Mouse (Mus musculus): Measurements from ENCODE around the gene Aknad1. TPM values are rescaled to one million over a fixed set of nuclear protein-coding genes. Genes with fewer than 3 reads are reported as not detected.

Gene Aknad1
- total and polyA plus RNA-seq, 2 experiments from 2014 or later, result not detected

- H3K4me2 ChIP-seq (ENCODE audit: low read depth), result no peak overlapping the region
- TF ChIP-seq CTCF (IDR thresholded peaks at IDR 0.05; ENCODE audit: low read depth), result no peak
- no peaks in the 10 kb centered on the region for H3K36me3 ChIP-seq (ENCODE audit: insufficient read depth)
- H3K9ac ChIP-seq, result no peak overlapping the region
- WGBS, result 90% methylated on average over 3 of the region's 3 CpGs
- DNase-seq, result no peak
- no peak overlapping the region for H3K27ac ChIP-seq (ENCODE audit: low read depth, low read length)
- no peak overlapping the region for H3K4me3 ChIP-seq (ENCODE audit: low read depth, low read length)
- ATAC-seq, result no peak
- H3K4me1 ChIP-seq (ENCODE audit: insufficient read depth), result no peaks in the 10 kb centered on the region
- no peaks in the 10 kb centered on the region for H3K27me3 ChIP-seq (ENCODE audit: insufficient read depth, low read length)
- H3K9me3 ChIP-seq (ENCODE audit: low read length), result no peaks in the 10 kb centered on the region
Observed at GRCm38 (mm10) chr3:108737761-108738160, 1.7 kb upstream of the Aknad1 start.

- 82% methylated on average over 4 of the region's 4 CpGs for WGBS
- Histone ChIP-seq H3K9me3 (ENCODE audit: low read length) (no peaks in the 10 kb centered on the region), H3K27ac (ENCODE audit: low read depth, low read length) (no peak overlapping the region), H3K4me3 (ENCODE audit: low read depth, low read length) (no peak overlapping the region), H3K36me3 (ENCODE audit: insufficient read depth) (no peaks in the 10 kb centered on the region), H3K27me3 (ENCODE audit: insufficient read depth, low read length) (no peaks in the 10 kb centered on the region), H3K4me1 (ENCODE audit: insufficient read depth) (no peaks in the 10 kb centered on the region), H3K9ac (no peak overlapping the region), H3K4me2 (ENCODE audit: low read depth) (no peak overlapping the region)
- TF ChIP-seq CTCF (IDR thresholded peaks at IDR 0.05; ENCODE audit: low read depth), result no peak
- DNase-seq (no peak), ATAC-seq (no peak)
Observed at GRCm38 (mm10) chr3:108744060-108744459, 4.6 kb downstream of the Aknad1 start.

GRCm38 (mm10) chr3:108751061-108751460 lies 11.6 kb downstream of the Aknad1 start:
- no peaks in the 10 kb centered on the region for H3K27me3 ChIP-seq (ENCODE audit: insufficient read depth, low read length)
- H3K4me2 ChIP-seq (ENCODE audit: low read depth), result no peak overlapping the region
- H3K27ac ChIP-seq (ENCODE audit: low read depth, low read length), result no peak overlapping the region
- no peaks in the 10 kb centered on the region for H3K4me1 ChIP-seq (ENCODE audit: insufficient read depth)
- H3K4me3 ChIP-seq (ENCODE audit: low read depth, low read length), result no peak overlapping the region
- WGBS, result 73% methylated on average over 6 of the region's 6 CpGs
- DNase-seq (no peak), ATAC-seq (no peak)
- no peaks in the 10 kb centered on the region for H3K36me3 ChIP-seq (ENCODE audit: insufficient read depth)
- no peak overlapping the region for H3K9ac ChIP-seq
- H3K9me3 ChIP-seq (ENCODE audit: low read length), result no peaks in the 10 kb centered on the region
- TF ChIP-seq CTCF (IDR thresholded peaks at IDR 0.05; ENCODE audit: low read depth), result no peak

DNA sequence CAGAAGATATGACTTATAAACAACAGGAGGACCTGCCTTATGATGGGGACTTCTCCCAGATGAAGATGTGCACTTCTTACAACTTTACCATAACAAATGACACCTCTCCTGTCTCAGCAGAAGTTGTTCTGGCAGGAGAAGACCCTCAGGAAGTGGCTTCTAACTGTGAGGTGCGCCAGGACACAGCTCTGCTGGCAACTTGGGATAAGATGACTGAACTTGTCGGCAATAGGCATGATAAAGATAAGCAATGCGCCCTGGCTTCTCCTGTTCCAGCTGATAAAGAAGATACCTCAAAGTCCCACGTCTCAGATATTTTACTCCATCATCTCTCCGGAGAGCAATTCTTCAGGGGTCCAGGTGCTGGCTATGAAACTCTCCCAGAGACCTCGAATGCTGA lies 12.2 kb downstream of the Aknad1 start:
- 90% methylated on average over 6 of the region's 6 CpGs for WGBS
- Histone ChIP-seq H3K36me3 (ENCODE audit: insufficient read depth) (no peaks in the 10 kb centered on the region), H3K4me2 (ENCODE audit: low read depth) (no peak overlapping the region), H3K9ac (no peak overlapping the region), H3K27me3 (ENCODE audit: insufficient read depth, low read length) (no peaks in the 10 kb centered on the region), H3K4me3 (ENCODE audit: low read depth, low read length) (no peak overlapping the region), H3K4me1 (ENCODE audit: insufficient read depth) (no peaks in the 10 kb centered on the region), H3K9me3 (ENCODE audit: low read length) (no peaks in the 10 kb centered on the region), H3K27ac (ENCODE audit: low read depth, low read length) (no peak overlapping the region)
- ATAC-seq (no peak), DNase-seq (no peak)
- no peak for TF ChIP-seq CTCF (IDR thresholded peaks at IDR 0.05; ENCODE audit: low read depth)

- TF ChIP-seq CTCF (IDR thresholded peaks at IDR 0.05; ENCODE audit: low read depth), result no peak
- WGBS, result 90% methylated on average over 1 of the region's 1 CpGs
- Histone ChIP-seq H3K9ac (no peak overlapping the region), H3K4me2 (ENCODE audit: low read depth) (no peak overlapping the region), H3K27me3 (ENCODE audit: insufficient read depth, low read length) (no peaks in the 10 kb centered on the region), H3K9me3 (ENCODE audit: low read length) (no peaks in the 10 kb centered on the region), H3K27ac (ENCODE audit: low read depth, low read length) (no peak overlapping the region), H3K36me3 (ENCODE audit: insufficient read depth) (no peaks in the 10 kb centered on the region), H3K4me1 (ENCODE audit: insufficient read depth) (no peaks in the 10 kb centered on the region), H3K4me3 (ENCODE audit: low read depth, low read length) (no peak overlapping the region)
- no peak for DNase-seq
- ATAC-seq, result no peak
Observed at GRCm38 (mm10) chr3:108754541-108754940, 15.1 kb downstream of the Aknad1 start.

DNA sequence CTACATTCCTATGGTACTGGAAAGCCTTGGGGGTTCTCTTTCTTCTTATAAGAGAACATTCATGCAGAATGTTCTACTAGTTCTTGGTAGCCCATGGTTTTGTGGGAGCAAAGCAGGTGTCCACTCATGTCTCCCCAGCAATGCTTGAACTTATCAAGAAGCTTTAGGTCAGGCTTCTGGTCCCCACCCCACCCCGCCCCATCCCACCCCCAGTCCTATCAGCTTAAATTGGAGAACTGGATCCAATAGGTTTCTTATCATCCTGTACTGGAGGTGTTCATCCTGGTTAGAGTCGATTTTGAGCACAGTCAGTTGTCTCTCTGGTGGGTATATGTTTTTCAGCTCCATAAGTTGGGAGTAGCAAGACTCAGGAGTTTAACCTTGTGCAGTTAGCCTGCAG lies 16.1 kb downstream of the Aknad1 start:
- no peaks in the 10 kb centered on the region for H3K4me1 ChIP-seq (ENCODE audit: insufficient read depth)
- WGBS, result 94% methylated on average over 2 of the region's 2 CpGs
- no peak overlapping the region for H3K4me2 ChIP-seq (ENCODE audit: low read depth)
- no peak overlapping the region for H3K4me3 ChIP-seq (ENCODE audit: low read depth, low read length)
- no peak for TF ChIP-seq CTCF (IDR thresholded peaks at IDR 0.05; ENCODE audit: low read depth)
- no peaks in the 10 kb centered on the region for H3K27me3 ChIP-seq (ENCODE audit: insufficient read depth, low read length)
- no peaks in the 10 kb centered on the region for H3K9me3 ChIP-seq (ENCODE audit: low read length)
- ATAC-seq (no peak), DNase-seq (no peak)
- no peaks in the 10 kb centered on the region for H3K36me3 ChIP-seq (ENCODE audit: insufficient read depth)
- H3K9ac ChIP-seq, result no peak overlapping the region
- no peak overlapping the region for H3K27ac ChIP-seq (ENCODE audit: low read depth, low read length)

DNA sequence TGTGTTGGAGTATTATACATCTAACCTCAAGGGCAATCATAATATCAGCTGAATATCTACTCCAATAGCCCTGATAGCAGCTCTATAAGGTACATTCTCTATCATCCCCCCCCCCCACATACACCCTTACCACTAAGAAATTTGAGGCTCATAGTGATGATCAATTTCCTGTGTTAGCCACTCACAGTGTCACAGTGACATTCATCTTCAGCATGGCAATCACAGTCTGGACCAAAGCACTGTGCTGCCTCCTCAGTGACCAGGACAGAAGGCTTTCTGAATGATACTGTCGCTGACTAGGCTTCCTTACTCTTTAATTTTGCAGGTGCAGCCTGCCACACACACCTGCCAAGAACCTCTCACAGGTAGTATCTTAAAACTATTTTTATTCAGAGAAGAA lies 16.7 kb downstream of the Aknad1 start:
- H3K27ac ChIP-seq (ENCODE audit: low read depth, low read length), result no peak overlapping the region
- no peak overlapping the region for H3K4me2 ChIP-seq (ENCODE audit: low read depth)
- no peak overlapping the region for H3K9ac ChIP-seq
- no peaks in the 10 kb centered on the region for H3K9me3 ChIP-seq (ENCODE audit: low read length)
- TF ChIP-seq CTCF (IDR thresholded peaks at IDR 0.05; ENCODE audit: low read depth), result no peak
- ATAC-seq, result no peak
- no peak for DNase-seq
- no peaks in the 10 kb centered on the region for H3K4me1 ChIP-seq (ENCODE audit: insufficient read depth)
- H3K4me3 ChIP-seq (ENCODE audit: low read depth, low read length), result no peak overlapping the region
- H3K27me3 ChIP-seq (ENCODE audit: insufficient read depth, low read length), result no peaks in the 10 kb centered on the region
- no peaks in the 10 kb centered on the region for H3K36me3 ChIP-seq (ENCODE audit: insufficient read depth)
- WGBS, result 85% methylated on average over 1 of the region's 1 CpGs

GRCm38 (mm10) chr3:108757570-108757969 lies 18.1 kb downstream of the Aknad1 start:
- DNase-seq (no peak), ATAC-seq (no peak)
- 67% methylated on average over 9 of the region's 9 CpGs for WGBS
- no peaks in the 10 kb centered on the region for H3K9me3 ChIP-seq (ENCODE audit: low read length)
- no peaks in the 10 kb centered on the region for H3K27me3 ChIP-seq (ENCODE audit: insufficient read depth, low read length)
- no peak for TF ChIP-seq CTCF (IDR thresholded peaks at IDR 0.05; ENCODE audit: low read depth)
- H3K4me1 ChIP-seq (ENCODE audit: insufficient read depth), result no peaks in the 10 kb centered on the region
- H3K27ac ChIP-seq (ENCODE audit: low read depth, low read length), result no peak overlapping the region
- H3K9ac ChIP-seq, result no peak overlapping the region
- no peaks in the 10 kb centered on the region for H3K36me3 ChIP-seq (ENCODE audit: insufficient read depth)
- no peak overlapping the region for H3K4me2 ChIP-seq (ENCODE audit: low read depth)
- H3K4me3 ChIP-seq (ENCODE audit: low read depth, low read length), result no peak overlapping the region

All from forebrain, postnatal 0 days (tissue).